Mouse (Mus musculus): ENCODE data around the gene Gm614.

DNA sequence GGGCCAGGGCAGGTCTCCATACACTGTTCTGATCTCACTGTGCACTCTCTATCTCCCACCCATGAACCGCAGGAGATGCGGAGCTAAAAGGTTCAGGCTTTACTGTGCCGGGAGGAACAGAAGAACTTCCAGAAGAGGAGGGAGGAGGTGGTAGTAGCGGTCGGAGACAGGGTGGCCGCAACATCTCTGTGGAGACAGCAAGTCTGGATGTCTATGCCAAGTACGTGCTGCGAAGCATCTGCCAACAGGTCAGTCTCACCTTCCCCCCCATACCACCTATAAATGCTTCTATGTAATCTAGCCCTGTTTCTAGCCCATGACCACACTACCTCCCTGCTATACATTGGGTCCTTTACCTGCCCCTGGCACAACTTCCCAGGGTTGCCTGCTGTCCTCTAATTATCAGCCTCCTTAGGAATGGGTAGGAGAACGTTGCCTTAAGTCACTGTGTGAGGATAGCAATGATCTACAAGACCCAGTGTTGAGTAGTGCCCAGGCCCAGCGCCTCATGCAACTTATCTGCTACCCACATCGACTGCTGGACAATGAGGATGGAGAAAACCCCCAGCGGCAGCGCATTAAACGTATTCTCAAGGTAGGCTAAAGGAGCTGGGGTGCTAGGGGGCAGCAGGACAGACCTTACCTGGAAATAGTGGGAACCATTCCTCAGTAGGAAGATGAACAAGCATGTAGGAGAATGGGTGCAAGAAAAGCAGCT, 22.3 kb upstream of the Gm614 start:
- TF ChIP-seq CTCF (IDR thresholded peaks at IDR 0.05; ENCODE audit: insufficient read depth, low read length): no peak
- TF ChIP-seq POLR2A (IDR thresholded peaks at IDR 0.05; ENCODE audit: borderline replicate concordance, extremely low read depth, low read depth, low read length): no peak
